Mouse (Mus musculus) forebrain, embryonic 15.5 days (tissue): Measurements from ENCODE around the gene Rap1gap. TPM values are rescaled to one million over a fixed set of nuclear protein-coding genes. Genes with fewer than 3 reads are reported as not detected.

Experiments used
- ATAC-seq: fragments of 200-750 bp; cut with Nextera tagmentation; replicated peaks from 2 replicates; pipeline ENCODE4 v1.8.0; 2017; ENCODE audit warnings: mild to moderate bottlenecking, moderate TSS enrichment, moderate library complexity
- H3K27ac ChIP-seq: fragments of 300-500 bp; sonication (generic); replicated peaks from 2 replicates; pipeline ENCODE4 v1.5.1; 2015; ENCODE audit warnings: mild to moderate bottlenecking, inconsistent platforms
- H3K27me3 ChIP-seq: fragments of 300-500 bp; sonication (generic); 2 replicates; pipeline ENCODE4 v1.6.1; 2015; ENCODE audit warnings: inconsistent platforms
- H3K36me3 ChIP-seq: fragments of 300-500 bp; sonication (generic); 2 replicates; pipeline ENCODE4 v1.6.1; 2015; ENCODE audit warnings: mild to moderate bottlenecking, inconsistent platforms
- H3K4me1 ChIP-seq: fragments of 300-500 bp; sonication (generic); 2 replicates; pipeline ENCODE4 v1.6.1; 2015; ENCODE audit warnings: inconsistent platforms
- H3K4me2 ChIP-seq: fragments of 300-500 bp; sonication (generic); replicated peaks from 2 replicates; pipeline ENCODE4 v1.6.1; 2015; ENCODE audit warnings: mild to moderate bottlenecking, inconsistent platforms
- H3K4me3 ChIP-seq: fragments of 300-500 bp; sonication (generic); 2 replicates; pipeline ENCODE4 v1.5.1; 2015; ENCODE audit warnings: mild to moderate bottlenecking, inconsistent platforms
- H3K9ac ChIP-seq: fragments of 300-500 bp; sonication (generic); replicated peaks from 2 replicates; pipeline ENCODE4 v1.6.1; 2015; ENCODE audit warnings: mild to moderate bottlenecking, inconsistent platforms
- H3K9me3 ChIP-seq: fragments of 300-500 bp; sonication (generic); 2 replicates; pipeline ENCODE4 v1.6.1; 2016; ENCODE audit warnings: inconsistent platforms
- WGBS: fragments of 180-500 bp; shearing (Covaris S2); methylation state at CpG from one replicate; pipeline ENCODE4 v1.1.7; 2015; ENCODE audit warnings: mixed read lengths; 5-methylcytosine and 5-hydroxymethylcytosine counted together
- polyA plus RNA-seq: library from polyadenylated mRNA; unstranded; fragments of >200 nt; fragmentation: Nextera tagmentation; extraction: Ambion mirVana; gene quantifications from 2 replicates; pipeline ENCODE4 v1.2.1, GENCODE M21; 2015

Gene Rap1gap
- polyA plus RNA-seq, 1 experiment from 2014 or later: 40.4 TPM

- Histone ChIP-seq H3K9me3 (no peaks in the 10 kb centered on the region), H3K27ac (no peak overlapping the region), H3K36me3 (no peaks in the 10 kb centered on the region), H3K27me3 (no peaks in the 10 kb centered on the region), H3K4me2 (no peak overlapping the region), H3K4me3 (no peak overlapping the region), H3K9ac (no peak overlapping the region), H3K4me1 (0 out of 2 replicates have a peak, but pooled peaks cover 4% of the 10 kb centered on the region)
- no peak for ATAC-seq
- 88% methylated on average over 6 of the region's 6 CpGs for WGBS
Measured at GRCm38 (mm10) chr4:137774505-137774904, 110.0 kb downstream of the Rap1gap start.

- Histone ChIP-seq H3K27ac (no peak overlapping the region), H3K9me3 (no peaks in the 10 kb centered on the region), H3K4me3 (no peak overlapping the region), H3K4me2 (no peak overlapping the region), H3K27me3 (no peaks in the 10 kb centered on the region), H3K4me1 (0 out of 2 replicates have a peak, but pooled peaks cover 4% of the 10 kb centered on the region), H3K36me3 (no peaks in the 10 kb centered on the region), H3K9ac (no peak overlapping the region)
- ATAC-seq: no peak
- WGBS: 88% methylated on average over 4 of the region's 4 CpGs
Measured at GRCm38 (mm10) chr4:137777866-137778265, 113.3 kb downstream of the Rap1gap start.

- Histone ChIP-seq H3K36me3 (no peaks in the 10 kb centered on the region), H3K4me3 (no peak overlapping the region), H3K9ac (no peak overlapping the region), H3K27ac (no peak overlapping the region), H3K4me2 (no peak overlapping the region), H3K27me3 (no peaks in the 10 kb centered on the region), H3K9me3 (no peaks in the 10 kb centered on the region), H3K4me1 (peaks cover 7% of the 10 kb centered on the region)
- no peak for ATAC-seq
- WGBS: 72% methylated on average over 17 of the region's 17 CpGs
Measured at GRCm38 (mm10) chr4:137778397-137779184, 114.1 kb downstream of the Rap1gap start.

Other genes with a start within 250 kb of the Rap1gap start
- not detected in 2 replicates for gene Cela3b, start 234.2 kb upstream of the Rap1gap start, polyA plus RNA-seq
- not detected in 2 replicates for gene 1700013G24Rik, start 211.4 kb upstream of the Rap1gap start, polyA plus RNA-seq
- gene Hspg2, start 196.0 kb upstream of the Rap1gap start, polyA plus RNA-seq: 3.7 and 4.2 TPM in 2 replicates
- 0.47 TPM in 1 of 2 replicates, not detected in the other for gene Ldlrad2, start 90.2 kb upstream of the Rap1gap start, polyA plus RNA-seq
- gene Usp48, start 71.0 kb upstream of the Rap1gap start, polyA plus RNA-seq: 80.5 and 81.6 TPM in 2 replicates
- 6.5 and 8.1 TPM in 2 replicates for gene Alpl, start 131.7 kb downstream of the Rap1gap start, polyA plus RNA-seq
- gene Ece1, start 197.5 kb downstream of the Rap1gap start, polyA plus RNA-seq: 10.1 and 11.2 TPM in 2 replicates